Mouse (Mus musculus) effector memory CD4-positive, alpha-beta T cell, adult 5 months (primary cell): ENCODE results near the gene Olfr633. TPM values are rescaled to one million over a fixed set of nuclear protein-coding genes. Genes with fewer than 3 reads are reported as not detected.

Experiments
- polyA plus RNA-seq: library from polyadenylated mRNA; unstranded; fragments of 100-300 nt; shearing (Covaris generic); gene quantifications from one replicate; pipeline ENCODE4 v1.2.1, GENCODE M21; 2017

Olfr633 gene
- polyA plus RNA-seq: not detected

DNA sequence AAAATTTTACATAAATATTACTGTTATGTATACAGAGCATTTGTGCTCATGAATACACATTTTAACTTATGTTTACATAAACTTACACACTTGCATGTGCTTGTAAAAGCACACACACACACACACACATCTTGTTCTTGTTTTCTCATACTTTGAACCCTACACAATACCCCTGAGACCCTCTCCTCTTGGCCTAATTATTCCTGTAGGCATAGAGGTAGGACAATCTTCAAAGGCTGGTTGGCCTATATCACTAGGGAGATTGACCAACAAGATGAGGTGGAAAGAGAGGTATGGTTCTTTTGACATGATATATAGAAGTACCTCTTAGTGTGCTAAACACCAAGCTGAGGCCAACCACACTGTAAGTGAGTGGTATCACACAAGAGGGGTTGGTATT, at the start of gene Olfr633:
TSS of gene Olfr633 (plus strand) at position 301 of the 400 bp plus-strand sequence.

DNA sequence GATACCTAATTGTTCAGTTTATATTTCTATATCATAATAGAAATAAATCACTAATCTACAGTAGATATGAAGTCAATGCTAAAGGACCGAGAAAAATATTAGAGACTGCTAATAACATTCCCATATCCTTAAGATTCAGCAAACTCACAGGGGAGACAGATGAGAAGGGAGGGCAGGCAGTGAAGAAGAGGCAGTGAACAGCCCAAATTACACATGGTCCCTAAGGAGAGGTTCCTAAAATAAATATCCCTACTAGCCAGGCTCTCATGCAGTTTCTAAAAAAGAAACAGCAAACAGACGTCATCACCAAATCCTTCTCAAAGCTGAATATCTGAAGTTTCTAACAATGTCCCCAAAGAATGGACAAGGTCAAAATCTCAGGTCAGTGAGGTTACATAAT, 41.0 kb upstream of the Olfr633 start, which contains the start of gene Olfr65:
TSS of gene Olfr65 (plus strand) at position 301 of the 400 bp plus-strand sequence.

DNA sequence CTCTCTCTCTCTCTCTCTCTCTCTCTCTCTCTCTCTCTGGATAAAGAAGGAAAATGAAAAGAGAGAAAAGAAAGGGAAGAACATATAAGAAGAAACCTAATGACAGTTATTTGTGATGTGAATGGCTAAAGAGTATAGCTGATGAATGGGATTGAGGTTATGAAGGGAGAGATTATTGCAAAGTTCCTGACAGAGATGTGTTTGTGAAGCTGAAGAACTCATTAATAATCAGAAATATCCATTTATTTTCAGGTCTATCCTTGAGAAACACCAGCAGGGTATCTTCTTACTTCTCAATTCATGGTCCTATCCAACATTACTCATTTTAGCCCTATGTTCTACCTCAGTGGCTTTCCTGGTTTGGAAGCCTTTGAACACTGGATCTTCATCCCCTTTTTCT, 15.7 kb upstream of the Olfr633 start, which contains the start of gene Olfr631:
TSS of gene Olfr631 (plus strand) at position 301 of the 400 bp plus-strand sequence.

DNA sequence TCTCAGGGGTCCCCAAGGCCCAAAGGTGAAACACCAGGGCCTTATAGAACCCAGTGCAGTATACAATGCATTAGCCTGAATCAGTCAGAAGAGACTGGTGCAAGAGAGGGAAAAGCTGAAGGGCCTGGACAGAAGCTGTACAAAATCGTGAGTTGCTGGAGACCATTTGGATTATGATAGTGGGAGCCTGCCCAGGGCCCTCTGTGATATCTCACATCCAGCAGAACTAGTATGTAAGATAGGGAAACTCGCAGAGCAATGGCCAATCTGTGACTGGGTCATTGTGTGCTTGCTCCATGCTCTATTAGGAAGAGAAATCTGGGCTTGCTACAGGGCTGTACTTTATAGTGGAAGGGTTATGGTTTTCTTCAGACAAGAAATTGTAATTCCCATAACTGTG, 10.0 kb upstream of the Olfr633 start, which contains the start of gene Olfr632:
TSS of gene Olfr632 (plus strand) at position 84 of the 400 bp plus-strand sequence.

DNA sequence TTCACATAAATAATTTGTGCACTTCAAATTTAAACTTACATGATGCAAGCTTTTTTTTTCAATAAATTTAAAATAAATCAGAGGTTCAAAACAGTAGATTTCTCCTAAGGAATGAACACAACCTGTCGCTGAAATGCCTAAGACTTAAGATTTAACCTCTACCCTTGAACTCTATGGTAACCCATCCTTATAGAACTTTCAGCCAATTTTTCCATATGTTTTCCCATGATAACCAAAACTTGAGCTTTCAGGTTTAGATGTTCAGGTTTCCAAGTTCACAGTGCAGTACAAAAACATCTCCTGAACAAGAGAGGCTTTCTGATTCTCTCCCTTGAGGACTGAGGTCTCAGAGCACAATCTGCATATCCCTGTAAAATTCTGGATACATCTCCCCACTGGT, 26.6 kb downstream of the Olfr633 start, which contains the start of gene Olfr635:
TSS of gene Olfr635 (plus strand) at position 301 of the 400 bp plus-strand sequence.

DNA sequence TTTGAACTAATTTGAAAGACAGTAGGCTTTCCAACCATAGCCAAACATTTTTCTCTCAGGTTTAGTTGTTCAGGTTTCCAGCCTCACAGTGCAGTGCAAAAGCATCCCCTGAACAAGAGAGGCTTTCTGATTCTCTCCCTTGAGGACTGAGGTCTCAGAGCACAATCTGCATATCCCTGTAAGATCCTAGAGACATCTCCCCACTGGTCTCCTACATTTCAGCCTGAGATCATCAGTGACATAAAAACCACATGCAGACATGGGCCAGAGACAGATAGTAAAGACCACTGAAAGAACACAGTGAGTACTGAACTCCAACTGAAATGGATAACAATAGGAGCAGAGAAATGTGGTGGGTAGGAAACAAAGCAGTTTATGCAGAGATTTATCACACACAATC, 54.2 kb downstream of the Olfr633 start, which contains the start of gene Olfr638:
TSS of gene Olfr638 (plus strand) at position 301 of the 400 bp plus-strand sequence.

Other genes starting within 250 kb of the Olfr633 start
- gene Olfr243, start 229.8 kb upstream of the Olfr633 start, polyA plus RNA-seq: not detected
- gene Olfr628, start 214.1 kb upstream of the Olfr633 start, polyA plus RNA-seq: not detected
- gene Olfr629, start 199.5 kb upstream of the Olfr633 start, polyA plus RNA-seq: not detected
- gene Olfr630, start 187.1 kb upstream of the Olfr633 start, polyA plus RNA-seq: not detected
- gene Olfr69, start 172.8 kb upstream of the Olfr633 start, polyA plus RNA-seq: not detected
- 0.14 TPM for gene Olfr68, start 164.7 kb upstream of the Olfr633 start, polyA plus RNA-seq
- not detected for gene Olfr67, start 152.6 kb upstream of the Olfr633 start, polyA plus RNA-seq
- not detected for gene Hbb-bt, start 130.4 kb upstream of the Olfr633 start, polyA plus RNA-seq
- gene Hbb-bs, start 116.3 kb upstream of the Olfr633 start, polyA plus RNA-seq: 1.6 TPM
- gene Hbb-bh2, start 103.9 kb upstream of the Olfr633 start, polyA plus RNA-seq: not detected
- not detected for gene Hbb-bh1, start 101.3 kb upstream of the Olfr633 start, polyA plus RNA-seq
- not detected for gene Hbb-y, start 91.2 kb upstream of the Olfr633 start, polyA plus RNA-seq
- gene Olfr66, start 58.2 kb upstream of the Olfr633 start, polyA plus RNA-seq: not detected
- gene Olfr64, start 50.0 kb upstream of the Olfr633 start, polyA plus RNA-seq: not detected
- gene Olfr65, start 41.0 kb upstream of the Olfr633 start, polyA plus RNA-seq: not detected
- gene Olfr631, start 15.6 kb upstream of the Olfr633 start, polyA plus RNA-seq: not detected
- gene Olfr632, start 10.1 kb upstream of the Olfr633 start, polyA plus RNA-seq: not detected
- gene Olfr635, start 26.7 kb downstream of the Olfr633 start, polyA plus RNA-seq: 0.06 TPM
- gene Olfr638, start 54.3 kb downstream of the Olfr633 start, polyA plus RNA-seq: not detected
- gene Olfr639, start 72.9 kb downstream of the Olfr633 start, polyA plus RNA-seq: not detected
- gene Olfr640, start 81.1 kb downstream of the Olfr633 start, polyA plus RNA-seq: not detected
- gene Olfr641, start 91.0 kb downstream of the Olfr633 start, polyA plus RNA-seq: not detected
- not detected for gene Olfr642, start 108.2 kb downstream of the Olfr633 start, polyA plus RNA-seq
- gene 4930516K23Rik, start 117.0 kb downstream of the Olfr633 start, polyA plus RNA-seq: 0.25 TPM
- not detected for gene Olfr644, start 127.4 kb downstream of the Olfr633 start, polyA plus RNA-seq
- gene Olfr645, start 141.0 kb downstream of the Olfr633 start, polyA plus RNA-seq: not detected
- gene Olfr646, start 160.4 kb downstream of the Olfr633 start, polyA plus RNA-seq: not detected
- gene Ubqln5, start 185.4 kb downstream of the Olfr633 start, polyA plus RNA-seq: not detected
- gene Olfr643, start 193.0 kb downstream of the Olfr633 start, polyA plus RNA-seq: not detected
- not detected for gene Ubqln3, start 198.8 kb downstream of the Olfr633 start, polyA plus RNA-seq
- gene Ubqlnl, start 206.1 kb downstream of the Olfr633 start, polyA plus RNA-seq: not detected
- gene Olfm5, start 220.4 kb downstream of the Olfr633 start, polyA plus RNA-seq: not detected
- gene Olfr648, start 239.0 kb downstream of the Olfr633 start, polyA plus RNA-seq: 0.17 TPM